Mouse (Mus musculus) telencephalon, adult 2 months (tissue): ENCODE data around the gene Emilin3.
"Not testable (repeated sequence)": the region's sequence is repeated elsewhere in the genome, so short reads cannot be mapped to it uniquely, and the experiment has no call there.

Experiments used
- DNase-seq: peaks from one replicate; pipeline ENCODE4 v3.0.0-alpha.2; 2011; ENCODE audit warnings: low read depth, low spot score

Emilin3 gene

DNA sequence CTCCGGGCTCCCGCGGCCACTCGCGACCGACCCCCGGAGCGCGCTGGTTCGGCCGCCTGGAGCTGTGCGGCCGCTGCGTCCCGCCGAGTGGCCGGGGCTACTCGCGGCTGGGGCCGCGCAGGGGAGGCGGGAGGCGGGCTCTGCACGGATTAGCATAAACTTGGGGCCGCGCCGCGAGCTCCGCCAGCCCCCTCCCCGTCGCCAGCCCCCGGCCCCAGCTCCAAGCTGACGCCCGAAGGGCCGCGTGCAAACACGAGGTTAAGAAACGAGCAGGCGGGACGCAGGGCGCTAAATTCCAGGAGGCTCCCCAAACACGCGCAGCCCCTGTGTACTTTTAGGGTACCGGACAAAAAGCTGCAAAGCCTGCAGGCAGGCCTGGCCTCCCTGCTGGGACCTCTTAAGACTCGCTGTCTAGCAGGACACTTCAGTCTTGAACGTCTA is at the start of gene Emilin3:
Gene Emilin3 (minus strand): TSS at position 98 of the 441 bp plus-strand sequence.
- DNase-seq: no peak

- no peak for DNase-seq
Measured at GRCm38 (mm10) chr2:160960956-160961646, 49.0 kb upstream of the Emilin3 start.

GRCm38 (mm10) chr2:160959901-160960300 is 47.8 kb upstream of the Emilin3 start:
- no peak for DNase-seq

- no peak for DNase-seq
Measured at GRCm38 (mm10) chr2:160958737-160959136, 46.6 kb upstream of the Emilin3 start.

DNA sequence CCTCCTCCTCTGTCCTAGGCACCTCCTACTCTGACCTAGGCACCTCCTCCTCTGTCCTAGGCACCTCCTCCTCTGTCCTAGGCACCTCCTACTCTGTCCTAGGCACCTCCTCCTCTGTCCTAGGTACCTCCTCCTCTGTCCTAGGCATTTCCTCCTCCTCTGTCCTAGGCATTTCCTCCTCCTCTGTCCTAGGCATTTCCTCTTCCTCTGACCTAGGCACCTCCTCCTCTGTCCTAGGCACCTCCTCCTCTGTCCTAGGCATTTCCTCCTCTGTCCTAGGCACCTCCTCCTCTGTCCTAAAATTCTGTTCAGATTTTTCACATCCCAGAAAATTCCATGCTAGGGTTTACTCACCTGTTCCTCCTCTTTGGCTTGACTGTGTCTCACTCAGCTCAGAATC is 45.7 kb upstream of the Emilin3 start:
- not testable (repeated sequence) for DNase-seq

DNA sequence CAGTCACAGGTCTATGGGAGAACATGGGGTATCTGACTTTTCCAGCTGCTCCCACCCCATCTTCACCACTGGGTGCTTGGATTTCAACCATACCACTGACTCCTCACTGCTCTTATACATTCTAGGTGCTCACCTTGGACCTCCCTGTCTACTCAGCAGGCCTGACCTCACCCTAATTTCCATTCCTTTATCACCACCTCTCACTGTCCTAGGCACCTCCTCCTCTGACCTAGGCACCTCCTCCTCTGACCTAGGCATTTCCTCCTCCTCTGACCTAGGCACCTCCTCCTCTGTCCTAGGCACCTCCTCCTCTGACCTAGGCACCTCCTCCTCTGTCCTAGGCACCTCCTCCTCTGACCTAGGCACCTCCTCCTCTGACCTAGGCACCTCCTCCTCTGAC is 45.2 kb upstream of the Emilin3 start:
- DNase-seq: not testable (repeated sequence)

GRCm38 (mm10) chr2:160955331-160955730 is 43.2 kb upstream of the Emilin3 start:
- peak; percentile 66 for DNase-seq

DNA sequence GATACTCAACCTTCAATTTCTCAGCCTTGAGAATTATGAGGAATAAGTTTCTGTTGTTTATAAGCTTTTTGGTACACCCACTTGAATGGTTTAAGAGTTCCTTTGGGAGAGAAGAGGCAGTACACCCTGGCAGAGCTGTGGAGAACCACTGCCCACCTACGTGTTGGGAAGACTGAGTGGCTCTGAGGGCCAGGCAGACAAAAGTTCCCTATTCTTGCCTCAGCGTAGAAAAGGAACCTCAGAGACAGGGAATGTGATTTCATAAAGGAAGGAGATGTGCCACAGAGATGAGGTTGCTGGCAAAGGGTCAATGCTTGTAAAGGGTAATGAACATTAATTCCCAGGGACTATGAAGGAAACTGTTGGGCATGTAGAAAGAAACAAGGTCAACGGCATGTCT is 42.4 kb upstream of the Emilin3 start:
- DNase-seq: no peak

- no peak for DNase-seq
Measured at GRCm38 (mm10) chr2:160953131-160953873, 41.2 kb upstream of the Emilin3 start.

DNA sequence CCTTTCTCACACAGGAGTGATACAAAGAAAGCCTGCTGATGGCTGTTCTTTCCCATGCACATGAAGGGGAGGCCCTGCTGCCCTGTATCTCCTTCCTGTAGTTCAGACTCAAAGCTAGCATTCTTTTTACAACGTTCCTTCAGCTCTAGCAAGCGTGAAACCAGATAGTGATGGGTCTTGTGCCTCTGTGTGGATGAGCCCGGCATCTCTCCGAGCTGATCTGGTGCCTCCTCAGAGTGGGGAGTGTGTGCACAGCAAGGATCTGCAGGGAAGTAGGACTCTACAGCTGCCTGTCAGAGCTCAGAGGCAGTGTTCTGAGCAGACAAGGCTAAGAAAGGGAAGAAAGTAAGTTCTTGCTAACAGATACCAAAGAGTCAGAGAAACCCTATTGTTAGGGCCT is 39.5 kb upstream of the Emilin3 start:
- DNase-seq: no peak

DNA sequence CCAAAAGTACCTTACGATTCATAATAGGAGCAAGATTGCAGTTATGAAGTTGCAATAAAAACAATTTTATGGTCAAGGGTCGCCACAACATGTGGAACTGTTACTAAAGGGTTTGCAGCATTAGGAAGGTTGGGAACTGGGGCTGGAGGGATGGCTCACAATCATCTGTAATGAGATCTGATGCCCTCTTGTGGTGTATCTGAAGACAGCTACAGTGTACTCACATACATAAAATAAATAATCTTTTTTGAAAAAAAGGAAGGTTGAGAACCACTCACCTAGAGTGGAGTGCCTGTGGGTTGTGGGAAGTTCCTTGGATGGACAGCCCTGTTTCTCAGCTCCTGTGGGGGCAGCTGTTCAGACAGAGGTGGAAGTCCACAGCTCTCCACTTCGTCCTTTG is 30.3 kb upstream of the Emilin3 start:
- no peak for DNase-seq

DNA sequence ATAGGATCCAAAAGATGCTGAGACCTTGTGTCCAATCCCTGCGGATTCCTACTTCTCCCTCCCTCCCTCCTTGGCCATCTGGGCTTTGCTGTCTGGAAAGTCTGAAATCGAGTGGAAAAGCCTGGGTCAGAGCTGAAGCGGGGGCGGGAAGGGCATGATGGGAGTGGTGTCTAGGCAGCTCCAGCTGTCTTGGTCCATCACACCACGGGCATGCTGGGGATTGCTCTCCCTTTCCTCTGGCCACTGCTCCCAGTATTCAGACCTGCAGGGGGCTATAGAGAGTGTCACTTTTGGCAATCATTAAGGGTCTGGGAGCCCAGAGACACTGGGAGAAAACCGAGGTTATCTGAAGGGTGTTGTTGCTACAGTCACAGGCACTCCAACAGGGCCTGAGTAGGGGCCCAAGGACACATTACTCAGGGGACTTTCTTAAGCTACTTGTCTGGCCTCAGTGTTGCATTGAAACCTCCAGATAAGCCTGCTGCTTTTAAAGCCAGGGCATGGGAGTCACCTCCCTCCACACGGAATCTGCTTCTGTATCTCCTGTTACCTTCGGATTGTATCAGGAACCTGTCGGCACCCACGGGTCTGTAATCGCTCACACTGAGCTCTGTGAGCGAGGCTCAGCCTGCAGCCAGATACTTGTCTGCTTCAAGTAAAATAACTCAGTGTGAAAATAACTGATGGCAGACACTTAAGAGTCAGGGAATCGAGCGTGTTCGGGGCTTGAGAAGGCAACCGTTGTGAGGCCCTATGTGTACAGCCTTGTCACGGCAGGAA is 29.0 kb upstream of the Emilin3 start:
- no peak for DNase-seq

DNA sequence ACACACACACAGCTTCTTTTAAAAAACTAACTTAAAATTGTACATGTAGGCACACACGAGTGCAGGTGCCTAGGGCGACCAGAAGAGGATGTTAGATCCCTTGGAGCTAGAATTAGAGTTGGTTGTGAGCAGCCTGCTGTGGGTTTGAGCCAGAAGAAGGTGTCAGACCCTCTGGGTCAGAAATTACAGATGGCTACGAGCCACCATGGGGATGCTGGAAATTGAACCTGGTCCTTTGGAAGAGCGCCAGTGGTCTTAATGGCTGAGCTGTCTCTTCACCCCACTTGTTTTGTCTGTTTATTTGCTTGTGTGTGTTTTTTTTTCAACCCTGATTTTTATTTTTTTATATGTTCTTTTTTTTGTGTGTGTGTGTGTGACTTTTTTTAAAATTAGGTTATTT is 22.3 kb upstream of the Emilin3 start:
- DNase-seq: no peak

DNA sequence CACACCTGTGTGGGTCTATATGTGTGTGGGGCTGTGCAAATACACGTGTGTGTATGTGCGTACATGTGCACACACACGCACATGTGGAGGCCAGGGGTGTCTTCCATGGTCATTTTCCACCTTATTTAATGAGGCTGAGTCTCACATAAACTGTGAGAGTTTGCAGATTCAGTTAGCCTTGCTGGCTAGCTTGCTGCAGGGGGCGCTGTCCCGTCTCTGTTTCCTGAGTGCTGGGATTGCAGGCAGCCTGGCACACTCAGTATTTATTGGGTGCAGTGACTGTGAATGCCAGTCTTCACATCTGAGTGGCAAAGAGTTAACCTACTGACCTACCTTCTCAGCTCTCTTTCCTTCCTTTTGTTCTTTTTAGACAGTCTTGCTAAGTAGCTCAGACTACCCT is 21.8 kb upstream of the Emilin3 start:
- no peak for DNase-seq

DNA sequence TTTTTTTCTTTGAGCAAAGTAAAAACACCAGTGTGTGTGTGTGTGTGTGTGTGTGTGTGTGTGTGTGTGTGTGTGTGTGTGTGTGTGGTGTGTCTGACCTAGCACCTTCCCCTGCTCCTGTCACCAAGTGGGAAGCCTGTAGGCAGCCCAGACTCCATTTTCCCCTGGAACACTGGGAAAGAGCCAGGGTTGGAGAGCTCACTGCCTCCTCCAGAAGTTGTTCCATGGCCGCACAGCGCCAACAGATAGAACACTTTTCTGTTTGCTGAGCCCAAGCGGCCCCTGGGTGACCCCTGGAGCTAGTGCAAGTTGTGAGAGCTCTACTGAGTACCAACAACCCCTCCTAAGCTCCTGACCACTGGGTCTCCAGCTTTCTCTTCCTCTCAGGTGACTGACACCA is 20.9 kb upstream of the Emilin3 start:
- no peak for DNase-seq

GRCm38 (mm10) chr2:160932325-160932724 is 20.2 kb upstream of the Emilin3 start:
- DNase-seq: no peak

DNA sequence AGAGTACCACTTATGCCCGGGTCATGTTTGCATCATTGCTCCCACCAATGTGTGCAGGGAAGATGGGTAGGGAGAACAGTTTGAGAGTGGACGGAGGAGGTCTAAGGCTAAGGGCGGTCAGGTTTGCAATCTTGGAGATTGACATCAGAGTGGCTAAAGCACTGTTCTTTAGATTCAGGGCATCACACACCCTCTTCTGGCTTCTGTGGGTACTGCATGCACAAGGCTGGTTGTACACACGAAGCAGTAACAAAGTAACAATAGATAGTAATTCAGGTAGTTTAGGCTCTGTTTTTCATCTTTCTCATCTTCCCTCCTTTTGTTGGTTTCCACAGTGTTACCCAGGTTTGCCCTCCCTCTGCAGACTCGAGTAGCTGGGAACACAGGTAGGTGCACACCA is 19.2 kb upstream of the Emilin3 start:
- DNase-seq: no peak

- no peak for DNase-seq
Measured at GRCm38 (mm10) chr2:160925203-160925602, 13.1 kb upstream of the Emilin3 start.

GRCm38 (mm10) chr2:160921285-160921684 is 9.2 kb upstream of the Emilin3 start:
- no peak for DNase-seq

GRCm38 (mm10) chr2:160918930-160919215 is 6.7 kb upstream of the Emilin3 start:
- DNase-seq: no peak

- DNase-seq: no peak
Measured at GRCm38 (mm10) chr2:160918154-160918929, 6.2 kb upstream of the Emilin3 start.

- peak; percentile 27 for DNase-seq
Measured at GRCm38 (mm10) chr2:160917313-160917712, 5.2 kb upstream of the Emilin3 start.
